In the genomic region with DNA sequence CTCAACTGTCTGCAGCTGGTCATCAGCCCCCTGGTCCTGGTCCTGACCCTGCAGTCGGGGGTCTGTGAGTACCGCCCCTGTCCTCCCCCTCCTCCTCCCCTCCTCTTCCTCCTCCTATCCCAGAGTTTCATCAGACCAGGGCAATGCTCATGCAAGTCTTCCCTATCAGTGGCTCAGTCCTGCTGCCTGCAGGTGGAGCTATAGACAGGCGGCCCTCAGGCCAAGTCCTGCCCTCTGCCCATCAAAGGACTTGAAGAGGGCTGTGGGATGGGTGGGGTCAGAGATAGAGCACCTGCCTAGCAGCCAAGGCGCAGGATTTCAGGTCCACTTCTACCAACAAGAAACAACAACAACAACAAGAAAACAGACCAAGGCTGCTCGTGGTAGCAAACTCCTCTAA, we compare ENCODE assay signal across 14 mouse cellular contexts. TPM values are rescaled to one million over a fixed set of nuclear protein-coding genes. Genes with fewer than 3 reads are reported as not detected.
A peak's percentile ranks its signal among the peaks of the same experiment; 100 is the strongest.
DNase-seq lines count a peak whose midpoint lies in the region; ATAC-seq and TF ChIP-seq lines count a peak whose summit lies in the region.
"Had no signal": no experiment of that assay in that cellular context is flagged by ENCODE, and none has a peak within 500 bp of the region (broad histone marks: within the 10 kb centered on the region; RNA-seq: fewer than 3 reads in every experiment).

No protein-coding gene starts in this region.

- no peaks in the 10 kb centered on the region for H3K4me1 ChIP-seq in forebrain, postnatal 0 days (ENCODE audit: insufficient read depth)
- H3K4me1 ChIP-seq in forebrain, embryonic 10.5 days = peaks cover 11% of the 10 kb centered on the region
- H3K4me1 ChIP-seq in spleen, adult 2 months (ENCODE audit: control insufficient read depth, insufficient read depth, insufficient read length) = peaks cover 4% of the 10 kb centered on the region; the same call in 1 of the 2 replicates
- peaks cover 14% of the 10 kb centered on the region for H3K4me1 ChIP-seq in limb, embryonic 10.5 days
- no peaks in the 10 kb centered on the region for H3K4me1 ChIP-seq in stomach, embryonic 16.5 days (ENCODE audit: control insufficient read depth, insufficient read depth, low read length)
- H3K4me1 ChIP-seq: hindbrain, embryonic 12.5 days had no signal

- H3K9me3 ChIP-seq in forebrain, postnatal 0 days (ENCODE audit: low read length) = no peaks in the 10 kb centered on the region
- no peaks in the 10 kb centered on the region for H3K9me3 ChIP-seq in forebrain, embryonic 10.5 days
- no peaks in the 10 kb centered on the region for H3K9me3 ChIP-seq in limb, embryonic 10.5 days (replicated peaks)
- H3K9me3 ChIP-seq in stomach, embryonic 16.5 days (replicated peaks; ENCODE audit: control insufficient read depth, low read length) = no peaks in the 10 kb centered on the region
- H3K9me3 ChIP-seq: hindbrain, embryonic 12.5 days had no signal

- H3K9ac ChIP-seq in forebrain, postnatal 0 days = no peak overlapping the region
- no peak overlapping the region for H3K9ac ChIP-seq in stomach, embryonic 16.5 days (ENCODE audit: low read length)
- H3K9ac ChIP-seq: hindbrain, embryonic 12.5 days had no signal

- TF ChIP-seq CTCF in forebrain, postnatal 0 days (IDR thresholded peaks at IDR 0.05; ENCODE audit: low read depth) = peak; percentile 54
- peak; percentile 52; the same call in 1 of the 2 replicates for TF ChIP-seq CTCF in spleen, adult 2 months (IDR thresholded peaks at IDR 0.05; ENCODE audit: extremely low read depth, insufficient read depth, insufficient read length, insufficient replicate concordance)

- H3K27ac ChIP-seq in forebrain, postnatal 0 days (ENCODE audit: low read depth, low read length) = no peak overlapping the region
- no peak overlapping the region for H3K27ac ChIP-seq in forebrain, embryonic 10.5 days
- no peak overlapping the region for H3K27ac ChIP-seq in spleen, adult 2 months (ENCODE audit: insufficient read depth, low read length)
- 0 out of 2 replicates have a peak overlapping the region, but pooled peaks have one; percentile 6 for H3K27ac ChIP-seq in limb, embryonic 10.5 days
- no peak overlapping the region for H3K27ac ChIP-seq in stomach, embryonic 16.5 days (ENCODE audit: low read length)
- H3K27ac ChIP-seq: hindbrain, embryonic 12.5 days had no signal

- no peak overlapping the region for H3K4me3 ChIP-seq in forebrain, postnatal 0 days (ENCODE audit: low read depth, low read length)
- H3K4me3 ChIP-seq in forebrain, embryonic 10.5 days = no peak overlapping the region
- no peak overlapping the region for H3K4me3 ChIP-seq in spleen, adult 2 months (ENCODE audit: extremely low read depth, insufficient read depth, insufficient read length)
- no peak overlapping the region for H3K4me3 ChIP-seq in limb, embryonic 10.5 days
- no peak overlapping the region for H3K4me3 ChIP-seq in stomach, embryonic 16.5 days (replicated peaks; ENCODE audit: low read length)
- H3K4me3 ChIP-seq: hindbrain, embryonic 12.5 days had no signal

- DNase-seq in forebrain, postnatal 0 days = no peak
- DNase-seq in forebrain, embryonic 10.5 days (ENCODE audit: extremely low spot score, low spot score) = no peak
- DNase-seq in spleen, adult 2 months (ENCODE audit: low read depth in 1 of 2, low spot score in 2 of 2) = no peak
- DNase-seq in spleen, postnatal 10 days (ENCODE audit: low spot score in 2 of 2) = no peak
- no peak for DNase-seq in limb, embryonic 10.5 days (ENCODE audit: low spot score)
- DNase-seq in urinary bladder, postnatal 4 days (ENCODE audit: low spot score in 2 of 2) = no peak
- DNase-seq: cerebellum, adult 11 months had no signal

- no peak for TF ChIP-seq POLR2A in spleen, adult 2 months (IDR thresholded peaks at IDR 0.05; ENCODE audit: low read depth, low read length)

- H3K27me3 ChIP-seq in forebrain, postnatal 0 days (ENCODE audit: insufficient read depth, low read length) = no peaks in the 10 kb centered on the region
- no peaks in the 10 kb centered on the region for H3K27me3 ChIP-seq in forebrain, embryonic 10.5 days (ENCODE audit: poor library complexity, severe bottlenecking)
- no peaks in the 10 kb centered on the region for H3K27me3 ChIP-seq in spleen, adult 2 months (ENCODE audit: control insufficient read depth, insufficient read depth, low read length)
- no peaks in the 10 kb centered on the region for H3K27me3 ChIP-seq in limb, embryonic 10.5 days (ENCODE audit: low read depth, poor library complexity, severe bottlenecking)
- H3K27me3 ChIP-seq in stomach, embryonic 16.5 days (ENCODE audit: control insufficient read depth, insufficient read depth, low read length) = no peaks in the 10 kb centered on the region
- H3K27me3 ChIP-seq: hindbrain, embryonic 12.5 days had no signal

- H3K4me2 ChIP-seq in forebrain, postnatal 0 days (ENCODE audit: low read depth) = no peak overlapping the region
- H3K4me2 ChIP-seq in stomach, embryonic 16.5 days (ENCODE audit: low read depth, low read length) = no peak overlapping the region
- H3K4me2 ChIP-seq: hindbrain, embryonic 12.5 days had no signal

- 35% methylated on average over 5 of the region's 5 CpGs for WGBS in forebrain, postnatal 0 days
- 38% methylated on average over 5 of the region's 5 CpGs for WGBS in forebrain, embryonic 10.5 days
- WGBS in spleen, adult 2 months = 64% methylated on average over 5 of the region's 5 CpGs
- WGBS in limb, embryonic 10.5 days = 32% methylated on average over 5 of the region's 5 CpGs
- 29% methylated on average over 5 of the region's 5 CpGs for WGBS in stomach, embryonic 16.5 days

- no peaks in the 10 kb centered on the region for H3K36me3 ChIP-seq in forebrain, postnatal 0 days (ENCODE audit: insufficient read depth)
- peaks cover 6% of the 10 kb centered on the region; the same call in 1 of the 2 replicates for H3K36me3 ChIP-seq in forebrain, embryonic 10.5 days (replicated peaks)
- peaks cover 9% of the 10 kb centered on the region for H3K36me3 ChIP-seq in spleen, adult 2 months (ENCODE audit: control insufficient read depth, insufficient read depth, low read length)
- H3K36me3 ChIP-seq in limb, embryonic 10.5 days = peaks cover 5% of the 10 kb centered on the region; the same call in 1 of the 2 replicates
- H3K36me3 ChIP-seq in stomach, embryonic 16.5 days (ENCODE audit: control insufficient read depth, insufficient read depth, low read length) = 0 out of 2 replicates have a peak, but pooled peaks cover 6% of the 10 kb centered on the region
- H3K36me3 ChIP-seq: hindbrain, embryonic 12.5 days had no signal

- no peak for ATAC-seq in forebrain, postnatal 0 days
- ATAC-seq in stomach, embryonic 16.5 days (ENCODE audit: insufficient read depth, low FRiP score) = peak; percentile 47; the same call in 1 of the 2 replicates
- no peak for ATAC-seq in frontal cortex, adult (ENCODE audit: low TSS enrichment)

RNA-seq across cellular contexts. Expression of a gene that starts 14.8 kb away (rescaled TPM):
- total RNA-seq in forebrain, postnatal 0 days (2014; rRNA removed) = 2.5 and 4.9 TPM in 2 replicates
- 1.6 and 2.0 TPM in 2 replicates for polyA plus RNA-seq in forebrain, postnatal 0 days (2015; fragmentation: Nextera tagmentation; extraction: Ambion mirVana)
- 3.7 and 4.4 TPM in 2 replicates for polyA plus RNA-seq in forebrain, embryonic 10.5 days (2016; fragmentation: Nextera tagmentation; extraction: Ambion mirVana)
- 52.0 and 56.4 TPM in 2 replicates for polyA plus RNA-seq in spleen, adult 2 months (2012; rRNA removed)
- polyA plus RNA-seq in limb, embryonic 10.5 days (2016; fragmentation: Nextera tagmentation; extraction: Ambion mirVana) = 3.7 and 4.4 TPM in 2 replicates
- 8.6 and 9.2 TPM in 2 replicates for polyA plus RNA-seq in stomach, embryonic 16.5 days (2015; fragmentation: Nextera tagmentation; extraction: Ambion mirVana)

RNA-seq across cellular contexts. Expression of a gene that starts 22.3 kb away (rescaled TPM):
- total RNA-seq in forebrain, postnatal 0 days (2014; rRNA removed) = 19.5 and 23.7 TPM in 2 replicates
- polyA plus RNA-seq in forebrain, postnatal 0 days (2015; fragmentation: Nextera tagmentation; extraction: Ambion mirVana) = 33.5 and 39.4 TPM in 2 replicates
- 33.0 and 35.5 TPM in 2 replicates for polyA plus RNA-seq in forebrain, embryonic 10.5 days (2016; fragmentation: Nextera tagmentation; extraction: Ambion mirVana)
- 34.7 and 35.6 TPM in 2 replicates for polyA plus RNA-seq in spleen, adult 2 months (2012; rRNA removed)
- polyA plus RNA-seq in limb, embryonic 10.5 days (2016; fragmentation: Nextera tagmentation; extraction: Ambion mirVana) = 41.3 and 43.1 TPM in 2 replicates
- polyA plus RNA-seq in stomach, embryonic 16.5 days (2015; fragmentation: Nextera tagmentation; extraction: Ambion mirVana) = 37.1 and 40.3 TPM in 2 replicates

RNA-seq across cellular contexts. Expression of a gene that starts 49.4 kb away (rescaled TPM):
- not detected in 2 replicates for total RNA-seq in forebrain, postnatal 0 days (2014; rRNA removed)
- not detected in 2 replicates for polyA plus RNA-seq in forebrain, postnatal 0 days (2015; fragmentation: Nextera tagmentation; extraction: Ambion mirVana)
- polyA plus RNA-seq in forebrain, embryonic 10.5 days (2016; fragmentation: Nextera tagmentation; extraction: Ambion mirVana) = not detected in 2 replicates
- polyA plus RNA-seq in spleen, adult 2 months (2012; rRNA removed) = not detected in 2 replicates
- polyA plus RNA-seq in limb, embryonic 10.5 days (2016; fragmentation: Nextera tagmentation; extraction: Ambion mirVana) = not detected in 2 replicates
- 0.18 and 0.70 TPM in 2 replicates for polyA plus RNA-seq in stomach, embryonic 16.5 days (2015; fragmentation: Nextera tagmentation; extraction: Ambion mirVana)
- total RNA-seq: monocyte, adult 5-6 weeks had no signal
- polyA plus RNA-seq: embryonic facial prominence, embryonic 14.5 days; gonadal fat pad, adult 2 months; hindbrain, embryonic 12.5 days; stomach, embryonic 14.5 days had no signal

RNA-seq across cellular contexts. Expression of a gene that starts 53.1 kb away (rescaled TPM):
- 1.3 and 3.0 TPM in 2 replicates for total RNA-seq in forebrain, postnatal 0 days (2014; rRNA removed)
- 2.3 and 3.1 TPM in 2 replicates for polyA plus RNA-seq in forebrain, postnatal 0 days (2015; fragmentation: Nextera tagmentation; extraction: Ambion mirVana)
- polyA plus RNA-seq in forebrain, embryonic 10.5 days (2016; fragmentation: Nextera tagmentation; extraction: Ambion mirVana) = 9.3 and 10.2 TPM in 2 replicates
- 4.0 and 4.6 TPM in 2 replicates for polyA plus RNA-seq in spleen, adult 2 months (2012; rRNA removed)
- 5.2 and 5.6 TPM in 2 replicates for polyA plus RNA-seq in limb, embryonic 10.5 days (2016; fragmentation: Nextera tagmentation; extraction: Ambion mirVana)
- polyA plus RNA-seq in stomach, embryonic 16.5 days (2015; fragmentation: Nextera tagmentation; extraction: Ambion mirVana) = 16.4 and 16.7 TPM in 2 replicates
- total RNA-seq: monocyte, adult 5-6 weeks had no signal
